Mouse (Mus musculus): ENCODE measurements around the gene Ggt1. TPM values are rescaled to one million over a fixed set of nuclear protein-coding genes. Genes with fewer than 3 reads are reported as not detected.

The Ggt1 gene
- total RNA-seq, 1 experiment from 2014 or later: 4.3 TPM

DNA sequence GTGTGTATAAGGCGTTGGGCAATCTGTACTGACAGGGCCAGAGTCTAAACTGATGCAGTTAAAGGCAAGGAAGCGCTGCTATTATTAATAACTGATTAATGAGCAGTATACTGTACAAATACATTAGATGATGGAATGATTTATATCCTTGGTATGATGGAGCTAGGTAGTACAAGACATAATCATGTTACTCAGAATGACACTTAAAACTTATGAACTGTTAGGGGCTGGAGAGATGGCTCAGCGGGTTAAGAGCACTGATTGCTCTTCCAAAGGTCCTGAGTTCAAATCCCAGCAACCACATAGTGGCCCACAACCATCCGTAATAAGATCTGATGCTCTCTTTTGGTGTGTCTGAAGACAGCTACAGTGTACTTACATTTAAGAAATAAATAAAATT, 45.8 kb downstream of the Ggt1 start:
- ATAC-seq (ENCODE audit: extremely low read depth, insufficient number of reproducible peaks, low FRiP score, poor library complexity, severe bottlenecking): no peak

DNA sequence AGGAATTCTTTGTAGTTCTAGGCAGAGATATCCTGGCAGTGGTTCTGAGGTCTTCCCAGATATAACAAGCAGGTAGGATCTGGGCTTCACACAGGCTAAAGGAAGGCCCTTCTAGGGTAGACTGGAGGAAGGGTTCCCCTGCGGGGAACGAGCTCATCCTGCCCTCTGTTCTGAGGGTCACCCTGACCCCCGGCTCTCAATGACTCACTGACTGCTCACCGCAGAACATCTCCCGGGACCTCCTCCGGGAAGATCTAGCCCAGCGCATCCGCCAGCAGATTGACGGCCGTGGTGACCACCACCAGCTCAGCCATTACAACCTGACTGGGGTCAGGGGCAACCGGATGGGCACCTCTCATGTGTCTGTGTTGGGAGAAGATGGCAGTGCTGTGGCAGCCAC, 47.6 kb downstream of the Ggt1 start:
- ATAC-seq (ENCODE audit: extremely low read depth, insufficient number of reproducible peaks, low FRiP score, poor library complexity, severe bottlenecking): no peak

DNA sequence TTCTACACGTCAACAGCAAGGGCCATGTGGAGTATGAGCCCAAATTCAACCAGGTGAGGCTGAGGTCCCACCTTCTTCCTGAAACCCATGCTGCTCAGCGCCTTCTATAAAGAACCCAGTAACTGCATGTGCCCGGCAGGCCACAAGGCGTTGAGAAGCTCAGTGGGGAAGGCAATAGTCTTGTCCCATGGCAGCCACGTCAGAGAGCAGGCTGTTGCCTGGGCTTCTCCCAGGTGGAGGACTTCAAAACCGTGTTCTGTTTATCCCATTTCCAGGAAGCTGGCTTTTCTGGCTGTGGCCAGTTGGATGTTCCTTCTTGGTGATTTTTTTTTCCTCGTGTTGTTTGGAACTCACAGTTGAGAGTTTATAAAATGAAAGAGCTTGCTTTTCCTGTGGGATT, 49.1 kb downstream of the Ggt1 start:
- ATAC-seq (ENCODE audit: extremely low read depth, insufficient number of reproducible peaks, low FRiP score, poor library complexity, severe bottlenecking): no peak

DNA sequence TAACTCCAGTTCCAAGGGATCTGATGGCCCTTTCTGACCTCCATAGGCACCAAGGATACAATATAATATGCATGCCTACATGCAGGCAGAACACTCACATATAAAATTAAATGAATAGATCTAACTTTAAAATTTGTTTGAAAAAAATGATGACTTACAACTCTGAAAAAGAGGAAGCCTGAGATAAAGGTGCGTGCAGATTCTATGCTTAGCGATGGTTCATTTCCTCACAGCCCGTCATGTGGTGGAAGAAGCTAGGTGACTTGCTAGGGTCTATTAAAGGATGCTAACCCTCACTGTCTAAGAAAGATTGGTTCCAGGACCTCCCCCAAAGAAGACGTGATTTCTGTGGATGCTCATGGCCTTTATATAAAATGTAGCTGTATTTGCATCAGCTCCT, 54.6 kb downstream of the Ggt1 start:
- no peak for ATAC-seq (ENCODE audit: extremely low read depth, insufficient number of reproducible peaks, low FRiP score, poor library complexity, severe bottlenecking)

DNA sequence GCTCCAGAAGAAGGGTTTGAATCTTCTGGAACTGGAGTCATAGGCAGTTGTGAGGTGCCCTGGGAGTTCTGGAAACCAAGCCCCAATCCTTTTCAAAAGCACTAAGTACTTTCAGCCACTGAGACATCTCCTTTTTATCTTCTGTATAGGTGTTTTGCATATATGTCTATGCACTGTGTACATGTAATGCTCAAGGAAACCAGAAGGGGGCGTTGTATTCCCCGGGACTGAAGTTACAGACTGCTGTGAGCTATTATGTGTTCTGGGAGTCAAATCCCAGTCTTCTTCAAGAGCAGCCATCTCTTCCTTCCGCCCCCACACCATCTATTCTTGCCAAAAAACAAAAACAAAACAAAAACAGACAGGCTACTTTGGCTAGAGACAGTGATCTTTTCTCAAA, 59.4 kb downstream of the Ggt1 start:
- no peak for ATAC-seq (ENCODE audit: extremely low read depth, insufficient number of reproducible peaks, low FRiP score, poor library complexity, severe bottlenecking)

DNA sequence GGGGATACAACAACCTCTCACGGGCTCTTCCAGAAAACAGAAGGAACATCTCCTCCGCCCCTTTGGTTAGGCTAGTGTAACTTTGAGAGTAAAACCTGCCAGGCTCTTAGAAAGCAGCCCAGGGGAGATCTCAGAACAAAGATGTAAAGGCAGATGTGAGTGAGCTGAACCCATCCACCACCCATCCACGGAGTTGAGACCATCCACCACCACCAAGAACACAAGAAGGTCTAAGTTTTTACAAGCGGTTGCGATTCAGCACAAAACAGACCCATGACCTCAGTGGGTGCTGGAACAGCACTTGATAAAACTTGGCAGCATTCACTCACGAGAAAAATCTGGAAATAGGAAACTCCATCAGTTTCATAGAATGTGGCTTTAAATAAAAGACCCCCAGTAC, 64.5 kb downstream of the Ggt1 start:
- ATAC-seq (ENCODE audit: extremely low read depth, insufficient number of reproducible peaks, low FRiP score, poor library complexity, severe bottlenecking): no peak

DNA sequence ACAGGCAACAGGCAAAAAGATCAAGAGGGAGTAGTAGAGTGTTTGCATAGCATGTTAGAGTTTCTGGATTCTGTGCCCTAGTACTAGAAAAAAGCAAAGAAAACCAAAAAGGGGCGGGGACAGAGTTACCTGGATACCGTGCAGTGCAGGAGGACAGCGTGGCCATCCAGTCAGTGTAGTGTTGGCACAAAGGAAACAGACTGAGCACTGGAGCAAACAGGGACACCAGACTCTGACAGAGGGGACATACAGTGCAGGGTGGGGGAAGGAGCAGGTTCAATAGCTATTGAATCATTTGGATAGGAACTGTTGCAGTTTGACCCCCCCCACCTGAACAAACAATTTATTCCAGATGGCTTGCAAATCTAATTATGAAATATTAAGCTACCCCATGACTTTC, 65.6 kb downstream of the Ggt1 start:
- ATAC-seq (ENCODE audit: extremely low read depth, insufficient number of reproducible peaks, low FRiP score, poor library complexity, severe bottlenecking): no peak

DNA sequence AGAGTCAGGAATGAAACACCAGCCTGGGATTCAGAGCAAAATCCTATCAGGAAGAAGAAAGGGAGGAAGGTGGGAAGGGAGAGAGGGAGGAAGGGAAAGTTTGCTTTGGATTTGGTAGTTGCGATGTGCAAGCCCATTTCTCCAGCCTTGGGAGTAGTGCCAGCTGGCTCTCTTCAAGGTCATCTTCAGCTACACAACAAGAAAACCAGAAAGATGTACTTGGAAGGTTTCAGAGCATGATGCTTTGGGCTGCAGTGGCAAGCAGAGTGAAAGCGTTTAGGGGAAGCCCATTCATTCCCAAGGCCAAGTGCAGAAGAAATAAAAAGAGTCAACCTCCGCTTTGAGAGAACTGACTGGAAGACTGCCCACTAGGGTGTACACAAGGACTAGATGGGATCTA, 66.1 kb downstream of the Ggt1 start:
- ATAC-seq (ENCODE audit: extremely low read depth, insufficient number of reproducible peaks, low FRiP score, poor library complexity, severe bottlenecking): no peak

DNA sequence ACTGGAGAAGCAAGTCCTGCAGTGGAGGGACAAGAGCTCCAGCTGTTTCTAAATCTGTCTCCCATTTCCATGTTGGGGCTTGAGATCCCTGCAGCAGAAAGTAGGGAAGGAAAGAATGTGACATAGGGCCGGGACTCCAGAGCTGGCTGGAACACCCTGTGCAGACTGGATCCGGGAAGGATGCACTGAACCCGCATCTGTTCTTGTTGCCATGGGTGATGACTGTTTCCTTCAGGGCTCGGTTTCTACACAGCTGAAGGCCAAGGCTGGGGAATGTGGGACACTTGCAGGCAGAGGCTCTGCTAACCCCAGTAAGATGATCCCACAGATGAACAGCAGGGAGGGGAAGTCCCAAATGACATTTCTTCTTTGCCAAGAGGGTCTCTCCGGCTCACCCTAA, 71.2 kb downstream of the Ggt1 start:
- no peak for ATAC-seq (ENCODE audit: extremely low read depth, insufficient number of reproducible peaks, low FRiP score, poor library complexity, severe bottlenecking)

DNA sequence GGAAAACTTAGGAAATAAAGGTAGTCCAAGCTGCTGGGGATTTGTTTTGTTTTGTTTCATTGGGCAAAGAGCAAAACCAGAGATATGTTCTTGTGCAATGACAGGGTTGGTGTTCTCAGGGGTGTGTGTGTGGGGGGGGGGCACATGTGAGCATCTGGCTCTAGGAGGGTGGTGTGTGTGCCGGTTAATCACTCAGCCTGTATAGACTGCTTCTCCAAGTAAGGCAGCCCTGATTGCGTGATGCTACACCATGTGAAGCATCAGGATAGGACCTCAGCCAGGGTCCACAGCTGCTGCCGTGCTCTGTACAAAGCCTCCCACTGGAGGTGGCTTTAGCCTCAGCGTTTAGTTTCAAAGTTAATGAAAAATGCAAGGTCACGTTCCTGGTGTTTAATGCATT, 71.6 kb downstream of the Ggt1 start:
- ATAC-seq (ENCODE audit: extremely low read depth, insufficient number of reproducible peaks, low FRiP score, poor library complexity, severe bottlenecking): no peak

DNA sequence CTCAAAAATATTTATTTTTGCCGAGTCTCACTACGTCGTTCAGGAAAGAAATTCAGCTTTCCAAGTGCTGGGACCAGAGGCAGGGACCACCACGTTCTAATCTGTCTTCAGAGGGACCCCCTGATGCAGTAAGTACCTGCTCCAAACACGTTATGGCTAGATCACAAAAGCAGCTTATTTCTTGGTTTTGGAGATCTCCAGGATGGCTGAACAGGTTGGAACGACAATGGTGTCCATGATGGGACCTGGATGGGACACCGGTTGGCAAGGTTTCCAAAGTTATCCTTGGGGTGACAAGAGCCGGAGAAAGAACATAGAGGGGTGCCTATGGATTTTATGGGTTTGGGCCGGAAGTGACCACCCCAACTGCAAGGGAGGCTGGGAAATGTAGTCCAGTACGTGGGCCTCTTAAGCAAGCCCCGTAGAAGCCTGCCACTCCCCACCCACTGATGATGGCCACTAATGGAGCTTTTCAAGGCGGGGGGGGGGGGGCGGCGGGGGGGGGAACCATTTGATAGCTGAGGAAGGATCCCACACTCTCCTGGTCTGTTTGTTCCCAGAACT, 72.3 kb downstream of the Ggt1 start:
- no peak for ATAC-seq (ENCODE audit: extremely low read depth, insufficient number of reproducible peaks, low FRiP score, poor library complexity, severe bottlenecking)

DNA sequence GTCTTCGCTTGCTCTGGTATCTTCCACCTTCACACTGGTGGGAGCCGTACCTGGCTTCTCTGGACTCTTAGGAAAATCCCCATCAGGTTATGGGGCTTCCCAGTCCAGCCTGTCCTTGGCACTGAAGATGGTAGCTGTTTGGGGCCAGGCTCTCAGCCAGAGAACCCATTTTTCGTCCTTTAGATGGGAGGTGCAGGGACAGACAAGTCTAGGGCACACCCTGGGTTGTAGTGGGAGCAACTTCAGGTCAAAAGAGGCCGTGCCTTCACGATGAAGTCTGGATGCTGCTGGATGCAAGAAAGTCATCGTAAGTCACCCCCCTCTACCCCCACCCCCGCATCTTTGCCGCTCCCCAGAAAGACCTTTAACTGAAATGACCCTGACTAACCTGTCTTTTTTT, 73.2 kb downstream of the Ggt1 start:
- ATAC-seq (ENCODE audit: extremely low read depth, insufficient number of reproducible peaks, low FRiP score, poor library complexity, severe bottlenecking): no peak

DNA sequence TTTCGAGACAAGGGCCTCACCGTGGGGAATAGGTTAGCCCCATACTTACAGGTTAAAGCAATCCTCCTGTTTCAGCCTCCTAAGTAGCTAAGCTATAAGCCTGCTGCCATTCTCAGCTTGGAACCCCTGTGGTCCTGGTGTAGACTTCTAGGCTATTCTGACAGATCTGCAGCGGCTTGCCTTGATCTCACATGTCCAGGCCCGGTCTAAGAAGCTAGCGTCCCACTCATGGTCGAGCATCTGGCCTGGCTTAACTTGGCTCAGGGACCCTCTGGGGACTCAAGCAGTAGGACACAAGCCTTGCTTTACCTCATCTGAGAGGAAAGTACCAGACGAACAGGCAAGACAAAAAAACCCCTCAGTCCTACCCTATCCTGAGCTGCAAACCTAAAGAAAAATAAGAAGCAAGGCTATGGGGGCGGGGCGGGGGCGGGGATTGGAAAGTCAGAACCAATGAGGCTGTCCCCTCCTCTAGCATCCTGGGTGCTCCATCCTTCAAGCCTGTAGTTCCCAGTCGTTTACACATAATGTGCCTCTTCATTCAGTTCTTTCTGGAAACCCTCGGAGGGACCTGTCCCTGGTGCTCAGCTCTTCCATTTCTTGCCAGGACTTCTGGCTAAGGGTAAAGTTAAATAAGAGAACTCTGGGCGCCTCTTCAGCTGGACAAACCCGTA, 73.8 kb downstream of the Ggt1 start:
- no peak for ATAC-seq (ENCODE audit: extremely low read depth, insufficient number of reproducible peaks, low FRiP score, poor library complexity, severe bottlenecking)

DNA sequence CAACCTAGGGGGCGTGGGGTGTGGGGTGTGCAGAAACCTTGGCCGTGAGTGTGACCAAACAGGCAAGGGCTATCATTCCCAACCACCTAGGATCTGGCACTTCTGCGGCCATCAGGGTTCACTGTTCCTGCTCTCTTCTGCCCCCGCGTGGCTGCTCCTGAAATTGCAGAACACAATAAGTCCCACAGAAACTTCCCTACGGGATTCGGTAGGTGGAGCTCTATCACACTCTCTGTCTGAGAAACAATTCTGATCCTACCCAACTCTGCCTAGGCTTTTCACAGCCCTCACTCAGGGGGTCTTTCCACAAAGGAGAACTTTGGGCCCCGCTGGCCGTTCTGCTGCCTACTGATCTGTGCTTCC, 74.3 kb downstream of the Ggt1 start:
- ATAC-seq (ENCODE audit: extremely low read depth, insufficient number of reproducible peaks, low FRiP score, poor library complexity, severe bottlenecking): peak; percentile 77

Other genes starting within 250 kb of the Ggt1 start
- 2.9 and 3.1 TPM in 2 replicates for gene Adora2a, start 244.7 kb upstream of the Ggt1 start, total RNA-seq (2017)
- gene Upb1, start 160.5 kb upstream of the Ggt1 start, total RNA-seq (2017): 1.0 and 2.3 TPM in 2 replicates
- gene Snrpd3, start 44.1 kb upstream of the Ggt1 start, total RNA-seq (2017): 22.8 and 26.4 TPM in 2 replicates
- gene Gucd1, start 43.6 kb upstream of the Ggt1 start, total RNA-seq (2017): 86.3 and 87.2 TPM in 2 replicates
- 0.25 and 0.58 TPM in 2 replicates for gene Lrrc75b, start 1.3 kb upstream of the Ggt1 start, total RNA-seq (2017)
- 40.3 and 58.7 TPM in 2 replicates for gene Ggt5, start 27.7 kb downstream of the Ggt1 start, total RNA-seq (2017)
- gene Susd2, start 82.4 kb downstream of the Ggt1 start, total RNA-seq (2017): 0.47 and 0.74 TPM in 2 replicates
- 43.8 and 44.3 TPM in 2 replicates for gene Cabin1, start 202.7 kb downstream of the Ggt1 start, total RNA-seq (2017)
- gene Ddt, start 211.8 kb downstream of the Ggt1 start, total RNA-seq (2017): 16.6 and 25.1 TPM in 2 replicates
- not detected in 2 replicates for gene Gm20441, start 219.3 kb downstream of the Ggt1 start, total RNA-seq (2017)
- gene Gstt3, start 219.8 kb downstream of the Ggt1 start, total RNA-seq (2017): 0.37 TPM in 1 of 2 replicates, not detected in the other
- not detected in 2 replicates for gene Gstt1, start 237.0 kb downstream of the Ggt1 start, total RNA-seq (2017)

Data from neutrophil, adult 5-6 weeks (primary cell).